In genomic region chr3:122975964-122976363, GRCm38 (mm10) we compare ENCODE assay signal across 41 mouse cellular contexts. TPM values are rescaled to one million over a fixed set of nuclear protein-coding genes. Genes with fewer than 3 reads are reported as not detected.
DNase-seq lines count a peak whose midpoint lies in the region; ATAC-seq and TF ChIP-seq lines count a peak whose summit lies in the region.
"Had no signal": no experiment of that assay in that cellular context is flagged by ENCODE, and none has a peak within 500 bp of the region (broad histone marks: within the 10 kb centered on the region; RNA-seq: fewer than 3 reads in every experiment).

No protein-coding gene starts in this region.

- H3K9me3 ChIP-seq in forebrain, embryonic 11.5 days (ENCODE audit: control insufficient read depth, low read length), result no peaks in the 10 kb centered on the region
- no peaks in the 10 kb centered on the region for H3K9me3 ChIP-seq in forebrain, embryonic 12.5 days
- no peaks in the 10 kb centered on the region for H3K9me3 ChIP-seq in liver, embryonic 11.5 days (ENCODE audit: control insufficient read depth, low read length)
- no peaks in the 10 kb centered on the region for H3K9me3 ChIP-seq in liver, postnatal 0 days (ENCODE audit: low read length)
- H3K9me3 ChIP-seq in liver, embryonic 16.5 days (replicated peaks; ENCODE audit: control insufficient read depth, low read length), result no peaks in the 10 kb centered on the region
- no peaks in the 10 kb centered on the region for H3K9me3 ChIP-seq in stomach, embryonic 16.5 days (replicated peaks; ENCODE audit: control insufficient read depth, low read length)
- H3K9me3 ChIP-seq: embryonic facial prominence, embryonic 13.5 days; forebrain, embryonic 10.5 days; G1E; limb, embryonic 13.5 days; midbrain, embryonic 10.5 days; neural tube, embryonic 12.5 days had no signal

- H3K27me3 ChIP-seq in forebrain, embryonic 11.5 days (ENCODE audit: control insufficient read depth, insufficient read depth, low read length), result no peaks in the 10 kb centered on the region
- H3K27me3 ChIP-seq in forebrain, embryonic 12.5 days, result no peaks in the 10 kb centered on the region
- H3K27me3 ChIP-seq in liver, embryonic 11.5 days (replicated peaks; ENCODE audit: control insufficient read depth, insufficient read depth, low read length), result no peaks in the 10 kb centered on the region
- H3K27me3 ChIP-seq in liver, postnatal 0 days (ENCODE audit: insufficient read depth, low read length), result no peaks in the 10 kb centered on the region
- H3K27me3 ChIP-seq in liver, embryonic 16.5 days (ENCODE audit: control insufficient read depth, insufficient read depth, low read depth, low read length), result no peaks in the 10 kb centered on the region
- no peaks in the 10 kb centered on the region for H3K27me3 ChIP-seq in stomach, embryonic 16.5 days (ENCODE audit: control insufficient read depth, insufficient read depth, low read length)
- H3K27me3 ChIP-seq: embryonic facial prominence, embryonic 13.5 days; limb, embryonic 13.5 days; neural tube, embryonic 12.5 days had no signal

- no peak overlapping the region for H3K27ac ChIP-seq in forebrain, embryonic 11.5 days (ENCODE audit: low read depth, low read length)
- H3K27ac ChIP-seq in forebrain, embryonic 12.5 days, result no peak overlapping the region
- H3K27ac ChIP-seq in liver, embryonic 11.5 days (ENCODE audit: low read depth, low read length), result no peak overlapping the region
- H3K27ac ChIP-seq in liver, postnatal 0 days (ENCODE audit: low read depth), result no peak overlapping the region
- no peak overlapping the region for H3K27ac ChIP-seq in liver, embryonic 16.5 days (ENCODE audit: low read length)
- H3K27ac ChIP-seq in stomach, embryonic 16.5 days (ENCODE audit: low read length), result peak overlapping the region; percentile 48; the same call in 1 of the 2 replicates
- H3K27ac ChIP-seq: embryonic facial prominence, embryonic 13.5 days; hindbrain, embryonic 14.5 days; limb, embryonic 13.5 days; macrophage; midbrain, embryonic 10.5 days; neural tube, embryonic 12.5 days had no signal

- H3K4me2 ChIP-seq in forebrain, embryonic 11.5 days (ENCODE audit: low read depth, low read length, severe bottlenecking), result no peak overlapping the region
- no peak overlapping the region for H3K4me2 ChIP-seq in forebrain, embryonic 12.5 days
- H3K4me2 ChIP-seq in liver, embryonic 11.5 days, result no peak overlapping the region
- H3K4me2 ChIP-seq in liver, postnatal 0 days (ENCODE audit: low read depth, low read length), result no peak overlapping the region
- H3K4me2 ChIP-seq in liver, embryonic 16.5 days (ENCODE audit: low read depth, low read length), result no peak overlapping the region
- H3K4me2 ChIP-seq in stomach, embryonic 16.5 days (ENCODE audit: low read depth, low read length), result no peak overlapping the region
- H3K4me2 ChIP-seq: embryonic facial prominence, embryonic 13.5 days; heart, embryonic 11.5 days; hindbrain, embryonic 14.5 days; limb, embryonic 13.5 days; neural tube, embryonic 12.5 days had no signal

- no peak overlapping the region for H3K4me3 ChIP-seq in forebrain, embryonic 11.5 days (ENCODE audit: low read depth, low read length)
- no peak overlapping the region for H3K4me3 ChIP-seq in forebrain, embryonic 12.5 days (replicated peaks)
- H3K4me3 ChIP-seq in liver, embryonic 11.5 days (ENCODE audit: low read depth, low read length), result no peak overlapping the region
- no peak overlapping the region for H3K4me3 ChIP-seq in liver, postnatal 0 days (ENCODE audit: low read depth, low read length)
- H3K4me3 ChIP-seq in liver, embryonic 16.5 days (ENCODE audit: low read depth, low read length), result no peak overlapping the region
- H3K4me3 ChIP-seq in stomach, embryonic 16.5 days (replicated peaks; ENCODE audit: low read length), result no peak overlapping the region
- H3K4me3 ChIP-seq: embryonic facial prominence, embryonic 13.5 days; forebrain, embryonic 10.5 days; layer of hippocampus, adult 2 months; limb, embryonic 13.5 days; midbrain, embryonic 10.5 days; myocyte; neural tube, embryonic 12.5 days had no signal

- TF ChIP-seq EP300 in liver, postnatal 0 days (IDR thresholded peaks at IDR 0.05; ENCODE audit: low read depth), result no peak

- H3K4me1 ChIP-seq in forebrain, embryonic 11.5 days (replicated peaks; ENCODE audit: control insufficient read depth, insufficient read depth, low read length), result no peaks in the 10 kb centered on the region
- H3K4me1 ChIP-seq in forebrain, embryonic 12.5 days, result 0 out of 2 replicates have a peak, but pooled peaks cover 10% of the 10 kb centered on the region
- no peaks in the 10 kb centered on the region; the same call in 1 of the 2 replicates for H3K4me1 ChIP-seq in liver, embryonic 11.5 days (replicated peaks; ENCODE audit: control insufficient read depth, insufficient read depth, low read length)
- no peaks in the 10 kb centered on the region for H3K4me1 ChIP-seq in liver, postnatal 0 days (ENCODE audit: insufficient read depth)
- no peaks in the 10 kb centered on the region; the same call in 1 of the 2 replicates for H3K4me1 ChIP-seq in liver, embryonic 16.5 days (ENCODE audit: control insufficient read depth, low read depth, low read length)
- peaks cover 16% of the 10 kb centered on the region; the same call in 1 of the 2 replicates for H3K4me1 ChIP-seq in stomach, embryonic 16.5 days (ENCODE audit: control insufficient read depth, insufficient read depth, low read length)
- H3K4me1 ChIP-seq: embryonic facial prominence, embryonic 13.5 days; midbrain, embryonic 10.5 days; neural tube, embryonic 12.5 days had no signal

- DNase-seq in forebrain, embryonic 11.5 days (ENCODE audit: low spot score), result no peak
- DNase-seq in liver, embryonic 11.5 days (ENCODE audit: low spot score), result no peak
- no peak for DNase-seq in liver, postnatal 0 days
- DNase-seq in layer of hippocampus, adult 8-10 months (ENCODE audit: low spot score in 2 of 2), result no peak
- no peak for DNase-seq in spleen, postnatal 4 days (ENCODE audit: low spot score in 2 of 2)
- DNase-seq: adrenal gland, postnatal 10 days; cerebellum, adult 11 months; cerebellum, adult 9-10 months; cerebellum, postnatal 36 days; embryo, embryonic 11 days; forebrain, postnatal 0 days; gastrocnemius, postnatal 14 days; kidney, postnatal 25 days; lung, adult 2 months; thymus, postnatal 4 days had no signal

- 79% methylated on average over 1 of the region's 1 CpGs for WGBS in forebrain, embryonic 11.5 days
- 88% methylated on average over 1 of the region's 1 CpGs for WGBS in forebrain, embryonic 12.5 days
- 60% methylated on average over 1 of the region's 1 CpGs for WGBS in liver, embryonic 11.5 days
- 57% methylated on average over 1 of the region's 1 CpGs for WGBS in liver, postnatal 0 days (ENCODE audit: insufficient replicate concordance)
- WGBS in liver, embryonic 16.5 days (ENCODE audit: insufficient replicate concordance), result 26% methylated on average over 1 of the region's 1 CpGs
- 79% methylated on average over 1 of the region's 1 CpGs for WGBS in stomach, embryonic 16.5 days

- H3K36me3 ChIP-seq in forebrain, embryonic 11.5 days (ENCODE audit: control insufficient read depth, insufficient read depth, low read length), result no peaks in the 10 kb centered on the region
- H3K36me3 ChIP-seq in forebrain, embryonic 12.5 days (replicated peaks), result no peaks in the 10 kb centered on the region
- H3K36me3 ChIP-seq in liver, embryonic 11.5 days (ENCODE audit: control insufficient read depth, insufficient read depth, low read length), result no peaks in the 10 kb centered on the region
- H3K36me3 ChIP-seq in liver, postnatal 0 days (replicated peaks; ENCODE audit: insufficient read depth, low read length), result no peaks in the 10 kb centered on the region
- H3K36me3 ChIP-seq in liver, embryonic 16.5 days (ENCODE audit: control insufficient read depth, insufficient read depth), result no peaks in the 10 kb centered on the region
- H3K36me3 ChIP-seq in stomach, embryonic 16.5 days (ENCODE audit: control insufficient read depth, insufficient read depth, low read length), result no peaks in the 10 kb centered on the region
- H3K36me3 ChIP-seq: embryonic facial prominence, embryonic 13.5 days; neural tube, embryonic 12.5 days had no signal

- H3K9ac ChIP-seq in forebrain, embryonic 11.5 days (ENCODE audit: low read length), result no peak overlapping the region
- no peak overlapping the region for H3K9ac ChIP-seq in forebrain, embryonic 12.5 days
- H3K9ac ChIP-seq in liver, embryonic 11.5 days (ENCODE audit: low read depth, low read length), result no peak overlapping the region
- H3K9ac ChIP-seq in liver, postnatal 0 days (replicated peaks), result no peak overlapping the region
- no peak overlapping the region for H3K9ac ChIP-seq in liver, embryonic 16.5 days (ENCODE audit: low read depth, low read length)
- 0 out of 2 replicates have a peak overlapping the region, but pooled peaks have one; percentile 21 for H3K9ac ChIP-seq in stomach, embryonic 16.5 days (ENCODE audit: low read length)
- H3K9ac ChIP-seq: embryonic facial prominence, embryonic 13.5 days; forebrain, postnatal 0 days; hindbrain, embryonic 14.5 days; limb, embryonic 13.5 days; neural tube, embryonic 12.5 days had no signal

- no peak for TF ChIP-seq CTCF in liver, postnatal 0 days (IDR thresholded peaks at IDR 0.05; ENCODE audit: low read depth)

- 0 out of 2 replicates have a peak, but pooled peaks have one; percentile 24 for ATAC-seq in forebrain, embryonic 11.5 days (replicated peaks; ENCODE audit: low FRiP score)
- no peak for ATAC-seq in forebrain, embryonic 12.5 days (ENCODE audit: low FRiP score)
- peak; percentile 79 for ATAC-seq in liver, embryonic 11.5 days (replicated peaks; ENCODE audit: low FRiP score)
- no peak for ATAC-seq in liver, postnatal 0 days
- ATAC-seq in liver, embryonic 16.5 days (ENCODE audit: low read depth), result peak; percentile 48
- no peak for ATAC-seq in stomach, embryonic 16.5 days (ENCODE audit: insufficient read depth, low FRiP score)
- ATAC-seq: forebrain, postnatal 0 days; intestine, postnatal 0 days had no signal

RNA-seq across cellular contexts. Expression of gene Usp53, which starts 8.3 kb away (rescaled TPM):
- polyA plus RNA-seq in forebrain, embryonic 11.5 days (2014; fragmentation: Nextera tagmentation; extraction: Ambion mirVana), result 4.8 and 6.0 TPM in 2 replicates
- 6.2 and 6.5 TPM in 2 replicates for polyA plus RNA-seq in forebrain, embryonic 12.5 days (2016; fragmentation: Nextera tagmentation; extraction: Ambion mirVana)
- 4.1 TPM in 2 replicates for polyA plus RNA-seq in liver, embryonic 11.5 days (2014; fragmentation: Nextera tagmentation; extraction: Ambion mirVana)
- polyA plus RNA-seq in liver, postnatal 0 days (2015; fragmentation: Nextera tagmentation; extraction: Ambion mirVana), result 2.1 and 3.3 TPM in 2 replicates
- polyA plus RNA-seq in liver, embryonic 16.5 days (2015; fragmentation: Nextera tagmentation; extraction: Ambion mirVana), result 2.0 and 3.0 TPM in 2 replicates
- polyA plus RNA-seq in stomach, embryonic 16.5 days (2015; fragmentation: Nextera tagmentation; extraction: Ambion mirVana), result 17.6 and 22.6 TPM in 2 replicates
- total RNA-seq in layer of hippocampus, adult 8-10 months (2022), result 10 to 100 TPM; 25.9 to 36.7 (median 29.5) TPM

RNA-seq across cellular contexts. Expression of gene 1810037I17Rik, which starts 52.0 kb away (rescaled TPM):
- polyA plus RNA-seq in forebrain, embryonic 11.5 days (2014; fragmentation: Nextera tagmentation; extraction: Ambion mirVana), result 88.0 and 95.6 TPM in 2 replicates
- polyA plus RNA-seq in forebrain, embryonic 12.5 days (2016; fragmentation: Nextera tagmentation; extraction: Ambion mirVana), result 105 and 108 TPM in 2 replicates
- polyA plus RNA-seq in liver, embryonic 11.5 days (2014; fragmentation: Nextera tagmentation; extraction: Ambion mirVana), result 123 and 134 TPM in 2 replicates
- 70.7 and 75.1 TPM in 2 replicates for polyA plus RNA-seq in liver, postnatal 0 days (2015; fragmentation: Nextera tagmentation; extraction: Ambion mirVana)
- polyA plus RNA-seq in liver, embryonic 16.5 days (2015; fragmentation: Nextera tagmentation; extraction: Ambion mirVana), result 67.1 and 91.3 TPM in 2 replicates
- polyA plus RNA-seq in stomach, embryonic 16.5 days (2015; fragmentation: Nextera tagmentation; extraction: Ambion mirVana), result 218 and 220 TPM in 2 replicates
- total RNA-seq in layer of hippocampus, adult 8-10 months (2022), result 10 to 100 TPM; 43.3 to 54.4 (median 47.0) TPM

RNA-seq across cellular contexts. Expression of gene Gm10959, which starts 56.8 kb away (rescaled TPM):
- polyA plus RNA-seq in forebrain, embryonic 11.5 days (2014; fragmentation: Nextera tagmentation; extraction: Ambion mirVana), result not detected in 2 replicates
- polyA plus RNA-seq in forebrain, embryonic 12.5 days (2016; fragmentation: Nextera tagmentation; extraction: Ambion mirVana), result not detected in 2 replicates
- polyA plus RNA-seq in liver, embryonic 11.5 days (2014; fragmentation: Nextera tagmentation; extraction: Ambion mirVana), result not detected in 2 replicates
- polyA plus RNA-seq in liver, postnatal 0 days (2015; fragmentation: Nextera tagmentation; extraction: Ambion mirVana), result not detected in 2 replicates
- polyA plus RNA-seq in liver, embryonic 16.5 days (2015; fragmentation: Nextera tagmentation; extraction: Ambion mirVana), result not detected in 2 replicates
- not detected in 2 replicates for polyA plus RNA-seq in stomach, embryonic 16.5 days (2015; fragmentation: Nextera tagmentation; extraction: Ambion mirVana)
- not detected for total RNA-seq in layer of hippocampus, adult 8-10 months (2022)
- total RNA-seq: adrenal gland, postnatal 10 days; forebrain, postnatal 0 days; G1E; gastrocnemius, postnatal 14 days; granulocyte monocyte progenitor cell, adult 5-6 weeks; hematopoietic stem cell, adult 5-6 weeks; layer of hippocampus, adult 2 months; layer of hippocampus, postnatal 25 days; left cerebral cortex, adult 8-10 months; left cerebral cortex, postnatal 36 days; midbrain, postnatal 0 days had no signal
- polyA plus RNA-seq: C2C12; embryonic facial prominence, embryonic 13.5 days; forebrain, embryonic 10.5 days; forebrain, postnatal 0 days; G1E; heart, embryonic 11.5 days; heart, postnatal 0 days; hindbrain, embryonic 14.5 days; intestine, postnatal 0 days; kidney, embryonic 14.5 days; limb, embryonic 13.5 days; lung, adult 2 months; macrophage; midbrain, embryonic 10.5 days; midbrain, postnatal 0 days; myocyte; neural tube, embryonic 12.5 days; testis, adult 2 months; thymus, postnatal 0 days had no signal

RNA-seq across cellular contexts. Expression of gene Myoz2, which starts 58.9 kb away (rescaled TPM):
- not detected in 2 replicates for polyA plus RNA-seq in forebrain, embryonic 11.5 days (2014; fragmentation: Nextera tagmentation; extraction: Ambion mirVana)
- polyA plus RNA-seq in forebrain, embryonic 12.5 days (2016; fragmentation: Nextera tagmentation; extraction: Ambion mirVana), result not detected in 2 replicates
- polyA plus RNA-seq in liver, embryonic 11.5 days (2014; fragmentation: Nextera tagmentation; extraction: Ambion mirVana), result 0.70 TPM in 1 of 2 replicates, not detected in the other
- 0.18 and 4.4 TPM in 2 replicates for polyA plus RNA-seq in liver, postnatal 0 days (2015; fragmentation: Nextera tagmentation; extraction: Ambion mirVana)
- polyA plus RNA-seq in liver, embryonic 16.5 days (2015; fragmentation: Nextera tagmentation; extraction: Ambion mirVana), result 1.6 and 2.5 TPM in 2 replicates
- polyA plus RNA-seq in stomach, embryonic 16.5 days (2015; fragmentation: Nextera tagmentation; extraction: Ambion mirVana), result 3.6 and 21.6 TPM in 2 replicates
- total RNA-seq in layer of hippocampus, adult 8-10 months (2022), result 1 to 10 TPM in 2 of 4 experiments, under 1 TPM in 1, not detected in 1; 0.96 to 1.7 (median 1.3) TPM
- total RNA-seq: granulocyte monocyte progenitor cell, adult 5-6 weeks; hematopoietic stem cell, adult 5-6 weeks had no signal
- polyA plus RNA-seq: forebrain, embryonic 10.5 days; forebrain, postnatal 0 days; G1E; hindbrain, embryonic 14.5 days; macrophage; midbrain, embryonic 10.5 days; midbrain, postnatal 0 days; thymus, postnatal 0 days had no signal

Comparison
In these comparisons a context has a peak if more than half of its experiments do, and no peak if none do; other contexts are left out.
1. ATAC-seq: peak in forebrain, embryonic 11.5 days (single experiment), liver, embryonic 11.5 days (single experiment) and liver, embryonic 16.5 days (single experiment); none in forebrain, embryonic 12.5 days (single experiment), liver, postnatal 0 days (single experiment) and stomach, embryonic 16.5 days (single experiment).